Mouse (Mus musculus) hindbrain, embryonic 13.5 days (tissue): Measurements from ENCODE around the gene Tgfbr3l. TPM values are rescaled to one million over a fixed set of nuclear protein-coding genes. Genes with fewer than 3 reads are reported as not detected.
A peak's percentile ranks its signal among the peaks of the same experiment; 100 is the strongest.
"Not testable (repeated sequence)": the region's sequence is repeated elsewhere in the genome, so short reads cannot be mapped to it uniquely, and the experiment has no call there.

Experiments used
- ATAC-seq: fragments of 200-750 bp; cut with Nextera tagmentation; 2 replicates; pipeline ENCODE4 v1.8.0; 2017; ENCODE audit warnings: moderate TSS enrichment; ENCODE audit not compliant: low FRiP score
- H3K27ac ChIP-seq: fragments of 300-500 bp; sonication (generic); 2 replicates; pipeline ENCODE4 v1.5.1; 2015; ENCODE audit warnings: inconsistent platforms, mild to moderate bottlenecking, moderate library complexity
- H3K27me3 ChIP-seq: fragments of 300-500 bp; sonication (generic); 2 replicates; pipeline ENCODE4 v1.6.1; 2015; ENCODE audit warnings: mild to moderate bottlenecking, inconsistent platforms
- H3K36me3 ChIP-seq: fragments of 300-500 bp; sonication (generic); 2 replicates; pipeline ENCODE4 v1.6.1; 2015; ENCODE audit warnings: mild to moderate bottlenecking, inconsistent platforms
- H3K4me1 ChIP-seq: fragments of 300-500 bp; sonication (generic); replicated peaks from 2 replicates; pipeline ENCODE4 v1.6.1; 2015; ENCODE audit warnings: inconsistent platforms
- H3K4me2 ChIP-seq: fragments of 300-500 bp; sonication (generic); 2 replicates; pipeline ENCODE4 v1.6.1; 2015; ENCODE audit warnings: inconsistent platforms, mild to moderate bottlenecking, moderate library complexity
- H3K4me3 ChIP-seq: fragments of 300-500 bp; sonication (generic); 2 replicates; pipeline ENCODE4 v1.5.1; 2015; ENCODE audit warnings: mild to moderate bottlenecking, inconsistent platforms
- H3K9ac ChIP-seq: fragments of 300-500 bp; sonication (generic); 2 replicates; pipeline ENCODE4 v1.6.1; 2015; ENCODE audit warnings: mild to moderate bottlenecking, inconsistent platforms
- H3K9me3 ChIP-seq: fragments of 300-500 bp; sonication (generic); 2 replicates; pipeline ENCODE4 v1.6.1; 2016; ENCODE audit warnings: inconsistent platforms
- WGBS: fragments of 180-500 bp; shearing (Covaris S2); methylation state at CpG from one replicate; pipeline ENCODE4 v1.1.7; 2015; 5-methylcytosine and 5-hydroxymethylcytosine counted together
- polyA plus RNA-seq: library from polyadenylated mRNA; unstranded; fragments of >200 nt; fragmentation: Nextera tagmentation; extraction: Ambion mirVana; gene quantifications from 2 replicates; pipeline ENCODE4 v1.2.1, GENCODE M21; 2015

Gene Tgfbr3l
- polyA plus RNA-seq, 1 experiment from 2014 or later = 5.2 TPM

DNA sequence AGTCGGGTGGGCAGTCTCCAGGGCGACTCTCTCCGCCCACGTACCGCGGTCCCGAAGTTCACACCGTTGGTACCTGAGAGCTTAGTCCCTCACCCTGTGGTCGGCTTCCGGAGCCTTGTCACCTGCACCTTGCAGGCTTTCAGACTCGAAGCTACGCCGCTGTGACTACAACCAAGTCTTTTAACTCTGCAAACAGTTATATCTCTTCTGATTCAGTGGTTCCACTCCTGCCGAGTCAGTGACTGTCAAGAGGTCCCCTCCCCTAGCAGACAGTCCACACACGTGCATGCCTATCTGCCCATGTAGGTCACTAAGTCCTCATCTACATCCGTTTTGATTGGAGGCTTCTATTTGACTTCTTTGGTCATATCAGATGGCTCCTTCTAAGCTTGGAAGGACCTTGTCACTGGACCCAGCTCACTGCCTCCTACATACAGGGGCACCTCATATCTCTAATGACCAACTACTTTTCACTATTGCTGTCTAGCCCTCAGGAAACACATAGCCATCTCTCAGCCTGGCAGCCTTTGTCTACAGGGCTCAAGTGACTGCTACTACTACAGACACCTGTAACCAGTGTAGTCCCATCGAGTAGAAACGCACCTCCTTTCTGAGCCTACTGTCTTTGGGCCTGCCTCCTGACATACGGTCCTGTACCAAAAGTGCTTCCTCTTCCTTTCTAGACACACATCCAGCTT, 8.7 kb upstream of the Tgfbr3l start:
- H3K4me3 ChIP-seq = peak overlapping the region; percentile 77
- peak overlapping the region; percentile 94 for H3K27ac ChIP-seq
- peak overlapping the region; percentile 95 for H3K4me2 ChIP-seq
- H3K9me3 ChIP-seq = no peaks in the 10 kb centered on the region
- H3K36me3 ChIP-seq = peaks cover 37% of the 10 kb centered on the region
- peak overlapping the region; percentile 81 for H3K9ac ChIP-seq
- 15% methylated on average over 19 of the region's 19 CpGs for WGBS
- ATAC-seq = no peak; the same call in 1 of the 2 replicates
- H3K4me1 ChIP-seq = peaks cover 38% of the 10 kb centered on the region
- peaks cover 14% of the 10 kb centered on the region for H3K27me3 ChIP-seq

DNA sequence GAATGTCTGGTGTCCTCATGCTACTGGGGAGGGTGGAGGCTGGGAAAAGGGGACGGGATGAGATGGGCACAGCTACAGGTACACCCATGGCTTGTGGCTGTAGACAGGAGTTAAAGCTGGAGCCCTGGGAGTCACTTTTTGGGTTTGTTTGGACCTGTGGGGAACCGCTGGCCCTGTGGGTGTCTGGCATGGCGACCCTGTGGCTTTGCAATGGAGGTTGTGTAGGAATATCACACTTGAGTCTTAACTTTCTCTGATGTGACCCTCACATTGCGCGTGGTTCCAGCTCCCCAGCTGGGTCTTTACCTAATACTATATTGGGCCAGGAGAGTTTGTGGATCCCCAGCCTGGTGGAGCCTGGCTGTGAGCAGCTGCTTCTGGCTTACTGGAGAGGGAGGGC, 3.0 kb upstream of the Tgfbr3l start:
- peaks cover 35% of the 10 kb centered on the region for H3K4me1 ChIP-seq
- ATAC-seq = no peak
- no peaks in the 10 kb centered on the region for H3K9me3 ChIP-seq
- H3K4me3 ChIP-seq = no peak overlapping the region
- no peak overlapping the region for H3K4me2 ChIP-seq
- H3K27ac ChIP-seq = no peak overlapping the region
- peaks cover 87% of the 10 kb centered on the region for H3K36me3 ChIP-seq
- H3K9ac ChIP-seq = no peak overlapping the region
- 96% methylated on average over 5 of the region's 5 CpGs for WGBS
- peaks cover 22% of the 10 kb centered on the region for H3K27me3 ChIP-seq

DNA sequence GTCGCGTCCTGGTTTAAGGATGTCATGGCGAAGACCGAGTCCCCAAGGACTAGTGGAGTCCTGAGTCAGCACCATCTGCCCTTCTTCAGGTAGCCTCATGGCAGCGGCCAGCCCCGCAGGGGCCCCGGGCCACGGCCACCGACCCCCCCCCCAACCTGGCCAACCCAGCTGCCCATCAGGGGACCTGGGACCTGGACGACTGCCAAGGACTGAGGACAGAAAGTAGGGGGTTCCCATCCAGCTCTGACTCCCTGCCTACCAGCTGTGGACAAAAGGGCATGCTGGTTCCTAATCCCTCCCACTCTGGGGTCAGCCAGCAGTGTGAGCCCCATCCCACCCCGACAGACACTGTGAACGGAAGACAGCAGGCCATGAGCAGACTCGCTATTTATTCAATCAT, 2.3 kb upstream of the Tgfbr3l start:
- peaks cover 86% of the 10 kb centered on the region for H3K36me3 ChIP-seq

DNA sequence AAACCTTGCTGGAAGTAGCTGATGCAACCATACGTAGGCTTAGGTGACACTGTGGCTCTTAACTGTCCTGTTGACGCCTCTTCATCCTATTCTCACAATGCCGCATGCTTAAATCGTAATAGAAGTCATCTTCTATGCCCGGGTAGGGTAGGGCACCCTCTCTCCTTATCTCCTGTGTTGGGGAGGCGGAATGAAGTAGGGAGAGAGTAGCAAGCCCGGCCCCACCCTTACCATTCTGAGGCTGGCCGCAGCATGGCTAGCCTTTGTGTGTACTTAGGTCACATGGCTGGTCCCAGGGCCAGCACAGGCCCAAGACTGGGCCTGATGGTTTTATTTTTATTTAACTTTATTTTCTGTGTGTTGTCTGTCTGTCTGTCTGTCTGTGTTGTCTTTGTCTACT, 773 bp upstream of the Tgfbr3l start:
- Histone ChIP-seq H3K9ac (no peak overlapping the region), H3K27me3 (peaks cover 22% of the 10 kb centered on the region), H3K36me3 (peaks cover 71% of the 10 kb centered on the region), H3K27ac (no peak overlapping the region), H3K4me3 (no peak overlapping the region), H3K4me1 (peaks cover 28% of the 10 kb centered on the region), H3K4me2 (no peak overlapping the region), H3K9me3 (no peaks in the 10 kb centered on the region)
- no peak for ATAC-seq
- WGBS = 95% methylated on average over 8 of the region's 8 CpGs

More for the DNA sequence above, 2.3 kb upstream of the Tgfbr3l start:
- H3K4me2 ChIP-seq = no peak overlapping the region
- no peak overlapping the region for H3K27ac ChIP-seq
- H3K4me1 ChIP-seq = peaks cover 35% of the 10 kb centered on the region
- H3K9ac ChIP-seq = no peak overlapping the region
- H3K4me3 ChIP-seq = no peak overlapping the region
- WGBS = 87% methylated on average over 13 of the region's 13 CpGs
- H3K9me3 ChIP-seq = no peaks in the 10 kb centered on the region
- ATAC-seq = no peak
- H3K27me3 ChIP-seq = peaks cover 22% of the 10 kb centered on the region

DNA sequence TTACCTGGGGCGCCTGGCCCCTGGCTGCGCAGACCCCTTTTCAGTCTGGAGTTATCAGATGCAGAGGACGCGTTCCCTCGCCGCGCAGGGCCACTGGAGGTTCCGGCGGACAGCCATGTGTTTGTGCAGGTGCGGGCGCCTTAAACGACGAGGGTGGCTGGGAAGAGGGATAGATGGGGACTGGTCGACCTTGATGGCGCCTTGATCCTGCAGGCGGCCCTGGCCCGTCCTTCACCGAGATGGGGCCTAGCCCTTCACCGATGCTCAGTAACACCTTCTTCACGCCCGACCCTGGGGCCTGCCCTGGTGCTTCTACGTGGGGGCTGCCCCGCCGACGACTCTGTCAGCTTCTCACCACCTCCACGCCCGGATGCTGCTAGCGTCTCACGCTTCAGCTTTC, 1.2 kb downstream of the Tgfbr3l start:
- peak overlapping the region; percentile 46; the same call in 1 of the 2 replicates for H3K9ac ChIP-seq
- H3K9me3 ChIP-seq = no peaks in the 10 kb centered on the region
- peaks cover 22% of the 10 kb centered on the region for H3K27me3 ChIP-seq
- H3K36me3 ChIP-seq = peaks cover 51% of the 10 kb centered on the region
- H3K4me3 ChIP-seq = no peak overlapping the region
- peaks cover 38% of the 10 kb centered on the region for H3K4me1 ChIP-seq
- no peak for ATAC-seq
- WGBS = 15% methylated on average over 29 of the region's 29 CpGs
- H3K27ac ChIP-seq = no peak overlapping the region
- H3K4me2 ChIP-seq = no peak overlapping the region

DNA sequence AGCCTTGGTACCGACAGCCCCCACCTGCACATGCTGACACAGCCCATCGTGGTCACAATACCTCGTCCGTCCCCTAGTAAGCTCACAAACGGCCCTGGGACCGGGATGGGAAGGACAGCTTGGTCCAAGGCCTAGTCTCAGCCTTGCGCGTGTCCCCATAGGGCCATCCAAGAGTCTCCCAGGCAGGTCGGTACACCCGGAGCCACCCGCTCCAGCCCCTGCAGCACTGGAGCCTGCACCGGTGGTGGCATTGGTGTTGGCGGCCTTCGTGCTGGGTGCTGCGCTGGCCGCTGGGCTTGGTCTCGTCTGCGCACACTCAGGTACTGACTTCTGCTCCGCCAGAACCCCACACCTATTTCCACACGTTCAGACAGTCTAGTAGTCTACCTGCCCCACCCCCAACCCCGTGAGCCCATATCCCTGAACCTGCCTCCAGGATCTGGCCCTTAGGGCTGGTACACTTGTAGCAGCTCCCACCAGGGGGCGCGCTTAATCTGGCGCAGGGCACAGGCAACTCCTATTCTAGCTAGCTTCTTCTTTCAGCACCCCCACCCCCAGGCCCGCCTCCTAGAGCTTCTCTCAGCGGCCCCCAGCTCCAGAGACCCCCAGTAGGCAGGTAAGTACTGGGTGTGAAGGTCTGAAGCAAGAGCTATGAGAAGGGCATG, 2.4 kb downstream of the Tgfbr3l start:
- Histone ChIP-seq H3K4me2 (no peak overlapping the region), H3K9ac (no peak overlapping the region), H3K9me3 (no peaks in the 10 kb centered on the region), H3K36me3 (peaks cover 50% of the 10 kb centered on the region), H3K27me3 (peaks cover 22% of the 10 kb centered on the region), H3K27ac (no peak overlapping the region), H3K4me3 (no peak overlapping the region), H3K4me1 (peaks cover 50% of the 10 kb centered on the region)
- no peak for ATAC-seq
- WGBS = 31% methylated on average over 26 of the region's 26 CpGs

DNA sequence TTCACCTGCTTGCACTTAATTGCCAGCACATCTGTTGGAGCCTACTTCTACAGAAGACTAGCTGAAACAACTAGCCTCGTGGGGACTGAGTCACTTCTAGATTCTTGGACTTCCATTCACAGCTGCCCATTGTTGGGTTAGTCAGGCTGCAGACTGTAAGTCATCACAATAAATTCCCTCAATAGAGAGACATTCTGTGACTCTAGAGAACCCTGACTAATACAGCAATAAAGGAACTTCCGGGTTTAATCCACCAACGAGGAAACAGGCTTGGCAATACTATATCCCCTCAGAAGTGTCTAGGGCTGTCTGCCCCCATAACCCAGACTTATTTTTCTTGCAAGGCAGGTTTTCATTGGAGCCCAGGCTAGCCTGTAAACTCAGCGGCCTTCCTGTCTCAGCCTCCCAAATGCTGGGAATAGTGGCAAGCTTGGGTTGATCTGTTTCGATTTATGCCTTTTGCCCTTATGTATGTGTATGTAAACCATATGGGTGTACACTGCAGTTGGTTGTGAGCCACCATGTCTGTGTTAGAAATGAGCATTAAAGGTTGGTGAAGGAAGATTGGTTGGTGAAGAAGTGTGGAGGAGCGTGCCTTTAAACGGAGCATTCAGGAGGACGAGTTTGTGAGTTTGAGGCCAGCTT, 4.2 kb downstream of the Tgfbr3l start:
- H3K27me3 ChIP-seq = peaks cover 19% of the 10 kb centered on the region
- WGBS = 48% methylated on average over 8 of the region's 8 CpGs
- peak overlapping the region; percentile 88 for H3K4me3 ChIP-seq
- H3K9me3 ChIP-seq = no peaks in the 10 kb centered on the region
- peak overlapping the region; percentile 66 for H3K4me2 ChIP-seq
- H3K4me1 ChIP-seq = peaks cover 65% of the 10 kb centered on the region
- H3K36me3 ChIP-seq = peaks cover 49% of the 10 kb centered on the region
- ATAC-seq = no peak; the same call in 1 of the 2 replicates
- peak overlapping the region; percentile 96 for H3K27ac ChIP-seq
- H3K9ac ChIP-seq = peak overlapping the region; percentile 92

DNA sequence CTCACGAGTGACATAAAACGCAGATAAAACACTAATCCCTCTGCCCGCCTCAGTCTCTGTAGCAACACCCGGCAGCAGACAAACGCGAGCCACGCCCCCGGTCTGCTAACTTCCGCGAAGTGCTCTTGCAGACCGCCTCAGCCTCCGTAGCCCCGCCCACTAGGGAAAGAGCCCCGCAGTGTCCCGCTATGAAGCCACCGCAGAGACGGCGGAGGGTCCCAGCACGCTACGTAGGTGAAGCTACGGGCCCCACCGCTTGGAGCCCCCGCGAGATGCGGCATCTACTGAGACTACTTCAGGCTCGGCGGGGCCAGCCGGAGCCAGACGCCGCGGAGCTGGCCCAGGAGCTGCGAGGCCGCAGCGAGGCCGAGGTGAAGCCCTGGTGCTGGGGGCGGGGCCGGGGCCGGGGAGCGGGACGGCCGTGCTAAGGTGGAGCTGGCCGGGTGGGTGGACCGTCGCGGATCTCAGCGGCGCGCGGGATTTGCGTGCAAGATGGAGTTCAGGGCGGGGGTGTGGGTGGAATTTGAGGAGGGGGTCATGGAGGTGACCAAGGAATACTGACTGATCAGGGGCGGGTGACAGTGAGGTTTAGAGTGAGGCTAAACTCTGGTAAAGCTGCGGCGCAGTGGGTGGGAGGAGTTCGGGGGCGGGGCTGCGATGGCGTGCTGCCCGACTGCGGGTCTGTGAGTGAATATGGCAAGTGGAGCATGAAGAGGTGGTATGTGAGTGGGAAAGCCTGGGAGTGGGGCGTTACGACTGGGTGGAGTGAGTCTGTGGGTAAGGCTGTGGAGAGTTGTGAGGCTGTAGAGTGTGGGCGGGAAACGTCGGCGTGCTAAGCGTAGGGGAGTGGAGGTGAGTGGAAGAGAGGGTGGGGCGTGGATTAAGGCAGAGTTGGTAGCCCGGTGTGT, 5.2 kb downstream of the Tgfbr3l start, which contains the start of gene Snapc2:
Gene Snapc2 (plus strand): TSS at position 147 of the 908 bp plus-strand sequence.
- Histone ChIP-seq H3K4me3 (peak within 1 kb of the TSS; percentile 88), H3K27ac (peak within 1 kb of the TSS; percentile 96), H3K9ac (peak within 1 kb of the TSS; percentile 92), H3K4me2 (peak within 1 kb of the TSS; percentile 66), H3K27me3 (peaks cover 11% of the 10 kb centered on the region), H3K36me3 (peaks cover 40% of the 10 kb centered on the region), H3K4me1 (peaks cover 74% of the 10 kb centered on the region), H3K9me3 (no peaks in the 10 kb centered on the region)
- ATAC-seq = peak; percentile 85
- WGBS = under 1% methylated on average over 69 of the region's 69 CpGs

DNA sequence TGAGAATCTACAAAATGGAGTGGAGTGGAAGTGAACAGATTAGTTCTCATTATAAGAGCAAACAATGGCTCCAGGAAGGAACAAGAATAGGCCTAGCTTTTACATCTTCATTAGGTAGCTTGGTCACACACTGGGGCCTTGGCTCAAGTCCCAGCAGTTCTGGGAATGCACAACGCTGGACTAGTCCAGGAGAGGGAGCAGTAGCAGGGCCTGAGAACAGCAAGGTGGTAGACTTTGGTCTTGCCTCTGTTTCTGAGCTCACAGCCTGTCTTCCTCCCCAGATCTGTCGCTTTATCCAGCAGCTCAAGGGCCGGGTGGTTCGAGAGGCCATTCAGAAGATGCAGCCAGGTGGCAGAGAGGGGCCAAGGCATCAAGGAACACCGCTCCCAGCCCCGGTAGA, 6.0 kb downstream of the Tgfbr3l start:
- no peak for ATAC-seq
- Histone ChIP-seq H3K27ac (peak overlapping the region; percentile 96), H3K9me3 (no peaks in the 10 kb centered on the region), H3K4me1 (peaks cover 69% of the 10 kb centered on the region), H3K27me3 (peaks cover 6% of the 10 kb centered on the region; the same call in 1 of the 2 replicates), H3K4me3 (peak overlapping the region; percentile 88), H3K4me2 (peak overlapping the region; percentile 66), H3K36me3 (peaks cover 36% of the 10 kb centered on the region), H3K9ac (peak overlapping the region; percentile 92)
- 65% methylated on average over 6 of the region's 6 CpGs for WGBS

DNA sequence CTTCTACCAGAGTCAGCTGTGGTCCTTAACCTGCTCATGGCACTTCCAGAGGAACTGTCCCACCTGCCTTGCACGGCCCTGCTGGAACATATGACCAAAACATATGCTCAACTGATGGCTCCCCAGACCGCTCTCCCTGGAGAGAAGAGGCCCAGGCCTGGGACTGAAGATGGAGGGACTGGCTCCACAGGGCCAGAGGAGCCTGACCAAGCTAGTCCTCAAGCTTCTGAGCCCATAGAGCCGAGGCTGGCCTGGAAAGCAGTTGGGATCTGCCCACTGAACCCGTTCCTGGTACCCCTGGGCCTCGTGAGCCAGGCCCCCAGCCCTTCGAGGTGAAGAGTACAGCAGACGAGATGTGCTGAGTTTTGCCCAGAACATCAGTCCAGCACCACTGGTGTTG, 7.5 kb downstream of the Tgfbr3l start:
- H3K36me3 ChIP-seq = peaks cover 35% of the 10 kb centered on the region
- 88% methylated on average over 7 of the region's 7 CpGs for WGBS
- not testable (repeated sequence) for H3K9ac ChIP-seq, H3K4me3 ChIP-seq, H3K9me3 ChIP-seq, ATAC-seq, H3K4me2 ChIP-seq, H3K27me3 ChIP-seq
- peaks cover 70% of the 10 kb centered on the region for H3K4me1 ChIP-seq
- 0 out of 2 replicates have a peak overlapping the region, but pooled peaks have one; percentile 4 for H3K27ac ChIP-seq

DNA sequence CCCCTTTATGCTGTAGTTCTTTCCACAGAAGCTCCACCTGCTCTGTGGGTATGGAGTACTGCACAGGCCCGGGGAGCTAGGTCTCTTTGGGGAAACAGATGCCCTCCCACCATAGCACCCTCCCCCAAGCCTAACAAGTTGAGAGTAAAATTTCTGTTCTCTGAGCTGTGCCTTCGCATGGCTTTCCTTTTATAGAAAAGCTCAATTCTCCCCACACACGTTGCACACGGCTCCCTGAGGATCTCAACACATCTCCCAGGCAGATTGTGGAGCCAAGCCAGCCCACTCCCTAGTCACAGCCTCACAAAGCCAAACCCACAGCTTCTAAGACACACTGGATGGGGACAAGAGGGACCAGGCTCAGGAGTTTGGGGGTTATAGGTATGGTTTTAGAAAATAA, 8.9 kb downstream of the Tgfbr3l start:
- peak overlapping the region; percentile 97 for H3K9ac ChIP-seq
- peaks cover 49% of the 10 kb centered on the region for H3K36me3 ChIP-seq
- peak overlapping the region; percentile 92 for H3K4me3 ChIP-seq
- no peak for ATAC-seq
- no peaks in the 10 kb centered on the region for H3K27me3 ChIP-seq
- 49% methylated on average over 4 of the region's 4 CpGs for WGBS
- no peaks in the 10 kb centered on the region for H3K9me3 ChIP-seq
- peak overlapping the region; percentile 81 for H3K4me2 ChIP-seq
- H3K27ac ChIP-seq = peak overlapping the region; percentile 97
- H3K4me1 ChIP-seq = peaks cover 65% of the 10 kb centered on the region
